Mouse (Mus musculus) lung, adult 2 months (tissue): Measurements from ENCODE around the gene Men1.

Source experiments
- CTCF ChIP-seq: fragments of 200-500 bp; IDR thresholded peaks from 2 replicates; pipeline ENCODE4 v1.5.1; 2011; ENCODE audit warnings: mild to moderate bottlenecking, low read length, control low read depth; ENCODE audit not compliant: insufficient read depth
- POLR2A ChIP-seq: fragments of 200-500 bp; IDR thresholded peaks from 2 replicates; pipeline ENCODE4 v1.6.1; 2011; ENCODE audit warnings: low read depth, mild to moderate bottlenecking, control low read depth, low read length, borderline replicate concordance; ENCODE audit errors: extremely low read depth

- no peak for TF ChIP-seq POLR2A
- no peak for TF ChIP-seq CTCF
Measured at GRCm38 (mm10) chr19:6335458-6335827, 664 bp downstream of the Men1 start.
